Mouse (Mus musculus): ENCODE results near the gene Gm10217. TPM values are rescaled to one million over a fixed set of nuclear protein-coding genes. Genes with fewer than 3 reads are reported as not detected.

The Gm10217 gene
- not detected in 2 replicates for polyA plus RNA-seq (2016; fragmentation: Nextera tagmentation; extraction: Ambion mirVana)

GRCm38 (mm10) chr8:9863951-9864350 lies at the start of gene Gm10217:
Gene Gm10217, plus strand, starts transcription at chr8:9864251.
- no peaks in the 10 kb centered on the region for H3K9me3 ChIP-seq
- no peak for ATAC-seq (ENCODE audit: low FRiP score, low read depth)
- WGBS: 89% methylated on average over 3 of the region's 3 CpGs
- H3K4me1 ChIP-seq: no peaks in the 10 kb centered on the region
- H3K36me3 ChIP-seq: no peaks in the 10 kb centered on the region
- H3K27me3 ChIP-seq (replicated peaks): no peaks in the 10 kb centered on the region
- no peak within 1 kb of the TSS for H3K27ac ChIP-seq
- no peak within 1 kb of the TSS for H3K9ac ChIP-seq
- no peak within 1 kb of the TSS for H3K4me2 ChIP-seq (replicated peaks)
- H3K4me3 ChIP-seq: no peak within 1 kb of the TSS

- Histone ChIP-seq H3K4me3 (no peak overlapping the region), H3K9ac (no peak overlapping the region), H3K27me3 (replicated peaks) (no peaks in the 10 kb centered on the region), H3K9me3 (no peaks in the 10 kb centered on the region), H3K4me1 (no peaks in the 10 kb centered on the region), H3K36me3 (no peaks in the 10 kb centered on the region), H3K4me2 (replicated peaks) (no peak overlapping the region), H3K27ac (no peak overlapping the region)
- ATAC-seq (ENCODE audit: low FRiP score, low read depth): no peak
- whole genome bisulfite sequencing: 84% methylated on average over 8 of the region's 8 CpGs
Measured at GRCm38 (mm10) chr8:9824770-9825169, 39.3 kb upstream of the Gm10217 start.

DNA sequence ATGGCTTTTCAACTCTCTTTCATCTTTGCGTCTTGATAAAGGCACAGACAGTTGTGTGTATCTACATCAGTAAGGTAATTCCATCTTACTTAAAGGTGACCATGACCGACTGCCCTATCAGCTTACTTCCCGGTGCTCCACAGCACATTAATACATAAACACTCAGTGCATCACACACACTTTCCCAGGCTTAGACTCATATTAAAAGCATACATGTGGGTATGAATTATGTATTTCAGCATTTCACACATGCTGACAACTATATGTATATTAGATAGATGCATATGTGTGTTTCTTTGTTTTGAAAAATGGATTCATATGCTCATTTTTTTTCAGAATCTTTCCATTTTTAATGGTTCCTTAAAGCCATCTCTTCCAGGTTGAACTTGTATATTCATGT lies 23.8 kb upstream of the Gm10217 start:
- 94% methylated on average over 3 of the region's 3 CpGs for WGBS
- Histone ChIP-seq H3K4me1 (no peaks in the 10 kb centered on the region), H3K4me3 (no peak overlapping the region), H3K36me3 (no peaks in the 10 kb centered on the region), H3K27me3 (replicated peaks) (no peaks in the 10 kb centered on the region), H3K4me2 (replicated peaks) (no peak overlapping the region), H3K9ac (no peak overlapping the region), H3K27ac (no peak overlapping the region), H3K9me3 (no peaks in the 10 kb centered on the region)
- no peak for ATAC-seq (ENCODE audit: low FRiP score, low read depth)

DNA sequence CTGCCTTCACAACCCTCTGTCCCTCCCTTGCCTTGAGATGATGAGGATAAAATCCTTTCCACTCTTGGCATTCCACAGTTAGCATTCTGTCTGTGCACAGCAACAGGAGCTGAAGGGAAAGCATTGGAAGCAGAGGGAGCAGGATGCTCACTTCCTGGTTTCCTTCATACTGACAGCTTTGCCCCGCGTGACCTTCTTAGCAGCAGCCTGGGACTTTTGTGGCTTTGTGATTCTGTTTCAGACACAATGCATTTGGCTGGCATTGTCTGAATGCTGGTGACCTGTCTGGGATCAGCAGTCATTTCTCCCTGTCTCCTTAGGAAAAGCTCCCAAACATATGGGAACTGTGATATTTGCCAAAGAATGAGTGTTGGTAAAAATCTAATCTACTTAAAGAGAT lies 4.8 kb upstream of the Gm10217 start:
- Histone ChIP-seq H3K4me1 (no peaks in the 10 kb centered on the region), H3K9me3 (no peaks in the 10 kb centered on the region), H3K4me3 (no peak overlapping the region), H3K36me3 (no peaks in the 10 kb centered on the region), H3K27me3 (replicated peaks) (no peaks in the 10 kb centered on the region), H3K27ac (no peak overlapping the region), H3K4me2 (replicated peaks) (no peak overlapping the region), H3K9ac (no peak overlapping the region)
- no peak for ATAC-seq (ENCODE audit: low FRiP score, low read depth)
- 8% methylated on average over 2 of the region's 2 CpGs for WGBS

- H3K4me1 ChIP-seq: no peaks in the 10 kb centered on the region
- no peak overlapping the region for H3K9ac ChIP-seq
- no peaks in the 10 kb centered on the region for H3K27me3 ChIP-seq (replicated peaks)
- no peaks in the 10 kb centered on the region for H3K36me3 ChIP-seq
- H3K27ac ChIP-seq: no peak overlapping the region
- 72% methylated on average over 10 of the region's 10 CpGs for WGBS
- H3K9me3 ChIP-seq: no peaks in the 10 kb centered on the region
- no peak for ATAC-seq (ENCODE audit: low FRiP score, low read depth)
- H3K4me2 ChIP-seq (replicated peaks): no peak overlapping the region
- no peak overlapping the region for H3K4me3 ChIP-seq
Measured at GRCm38 (mm10) chr8:9860539-9861203, 3.4 kb upstream of the Gm10217 start.

DNA sequence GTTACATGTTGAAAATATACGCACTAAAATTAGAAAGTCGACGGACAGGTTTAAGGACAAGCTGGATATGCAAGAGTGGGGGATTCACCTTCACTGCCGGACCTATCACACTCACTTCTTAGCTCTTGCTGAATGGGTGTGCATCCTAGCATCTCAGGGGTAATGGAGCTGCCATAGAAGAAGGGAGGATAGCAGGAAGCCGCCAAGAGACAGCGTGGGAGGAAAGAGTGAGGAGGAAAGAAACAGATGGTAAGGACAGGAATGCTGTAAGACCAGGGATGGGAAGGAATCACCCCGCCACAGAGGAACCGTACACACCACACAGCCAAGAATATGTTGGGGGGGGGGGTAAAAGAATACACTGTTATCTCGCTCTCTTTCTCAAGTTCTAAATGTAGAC lies 1.1 kb downstream of the Gm10217 start:
- H3K27ac ChIP-seq: no peak overlapping the region
- WGBS: 91% methylated on average over 9 of the region's 9 CpGs
- H3K36me3 ChIP-seq: no peaks in the 10 kb centered on the region
- no peaks in the 10 kb centered on the region for H3K27me3 ChIP-seq (replicated peaks)
- ATAC-seq (ENCODE audit: low FRiP score, low read depth): no peak
- H3K4me1 ChIP-seq: no peaks in the 10 kb centered on the region
- no peaks in the 10 kb centered on the region for H3K9me3 ChIP-seq
- no peak overlapping the region for H3K4me3 ChIP-seq
- H3K4me2 ChIP-seq (replicated peaks): no peak overlapping the region
- H3K9ac ChIP-seq: no peak overlapping the region

GRCm38 (mm10) chr8:9868094-9868493 lies 4.0 kb downstream of the Gm10217 start:
- H3K27ac ChIP-seq: no peak overlapping the region
- ATAC-seq (ENCODE audit: low FRiP score, low read depth): no peak

GRCm38 (mm10) chr8:9876241-9876640 lies 12.2 kb downstream of the Gm10217 start:
- Histone ChIP-seq H3K4me2 (replicated peaks) (no peak overlapping the region), H3K4me1 (no peaks in the 10 kb centered on the region), H3K36me3 (no peaks in the 10 kb centered on the region), H3K27ac (no peak overlapping the region), H3K27me3 (replicated peaks) (no peaks in the 10 kb centered on the region), H3K4me3 (no peak overlapping the region), H3K9me3 (no peaks in the 10 kb centered on the region), H3K9ac (no peak overlapping the region)
- ATAC-seq (ENCODE audit: low FRiP score, low read depth): no peak
- 65% methylated on average over 1 of the region's 1 CpGs for WGBS

More at GRCm38 (mm10) chr8:9868094-9868493, 4.0 kb downstream of the Gm10217 start:
- Histone ChIP-seq H3K9ac (no peak overlapping the region), H3K9me3 (no peaks in the 10 kb centered on the region), H3K27me3 (replicated peaks) (no peaks in the 10 kb centered on the region), H3K4me1 (no peaks in the 10 kb centered on the region), H3K4me2 (replicated peaks) (no peak overlapping the region), H3K4me3 (no peak overlapping the region), H3K36me3 (no peaks in the 10 kb centered on the region)
- 60% methylated on average over 3 of the region's 3 CpGs for WGBS

DNA sequence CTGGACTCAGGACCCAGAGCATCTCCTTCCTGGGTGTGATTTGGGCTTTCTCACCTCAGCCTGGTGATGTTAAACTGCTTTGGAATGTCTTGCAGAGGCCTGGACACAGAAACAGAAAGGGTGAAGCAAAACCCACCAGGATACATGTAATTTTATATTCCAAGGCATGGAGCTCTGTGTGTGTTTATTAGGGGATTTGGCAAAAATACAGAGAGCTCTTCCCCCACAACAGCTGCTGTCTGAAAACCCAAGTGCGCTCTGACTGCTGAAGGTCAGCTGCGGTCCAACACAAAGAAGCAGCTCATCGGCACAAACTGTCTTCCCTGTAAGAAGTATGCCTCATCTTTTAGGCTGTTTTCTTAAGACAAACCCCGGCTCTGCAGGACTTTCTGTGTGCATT lies 15.9 kb downstream of the Gm10217 start:
- ATAC-seq (ENCODE audit: low FRiP score, low read depth): no peak
- H3K27me3 ChIP-seq (replicated peaks): no peaks in the 10 kb centered on the region
- H3K4me3 ChIP-seq: no peak overlapping the region
- H3K9me3 ChIP-seq: no peaks in the 10 kb centered on the region
- 78% methylated on average over 4 of the region's 4 CpGs for WGBS
- H3K27ac ChIP-seq: no peak overlapping the region
- H3K36me3 ChIP-seq: no peaks in the 10 kb centered on the region
- no peaks in the 10 kb centered on the region for H3K4me1 ChIP-seq
- no peak overlapping the region for H3K9ac ChIP-seq
- no peak overlapping the region for H3K4me2 ChIP-seq (replicated peaks)

DNA sequence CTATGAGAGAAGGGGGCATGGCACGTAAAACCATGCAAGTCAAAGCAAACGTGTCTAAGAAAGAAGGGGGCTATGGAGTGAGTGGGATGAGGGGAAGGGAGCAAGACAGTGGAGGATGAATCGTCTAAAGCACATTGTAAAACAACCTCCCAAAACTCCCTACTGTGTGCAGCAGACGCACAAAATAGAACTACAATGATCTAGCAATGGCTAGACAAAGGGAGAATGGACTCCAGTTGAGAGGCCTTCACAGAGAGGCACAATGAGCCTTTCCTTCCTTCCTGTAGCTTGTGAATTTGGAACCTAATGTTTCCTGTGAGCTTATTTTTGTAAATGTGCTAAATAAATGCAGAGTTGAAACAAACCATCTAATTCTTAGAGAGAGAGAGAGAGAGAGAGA lies 22.7 kb downstream of the Gm10217 start:
- 46% methylated on average over 4 of the region's 4 CpGs for WGBS
- ATAC-seq (ENCODE audit: low FRiP score, low read depth): no peak
- Histone ChIP-seq H3K27me3 (replicated peaks) (no peaks in the 10 kb centered on the region), H3K27ac (no peak overlapping the region), H3K4me3 (no peak overlapping the region), H3K36me3 (no peaks in the 10 kb centered on the region), H3K9me3 (no peaks in the 10 kb centered on the region), H3K4me1 (no peaks in the 10 kb centered on the region), H3K9ac (no peak overlapping the region), H3K4me2 (replicated peaks) (no peak overlapping the region)

DNA sequence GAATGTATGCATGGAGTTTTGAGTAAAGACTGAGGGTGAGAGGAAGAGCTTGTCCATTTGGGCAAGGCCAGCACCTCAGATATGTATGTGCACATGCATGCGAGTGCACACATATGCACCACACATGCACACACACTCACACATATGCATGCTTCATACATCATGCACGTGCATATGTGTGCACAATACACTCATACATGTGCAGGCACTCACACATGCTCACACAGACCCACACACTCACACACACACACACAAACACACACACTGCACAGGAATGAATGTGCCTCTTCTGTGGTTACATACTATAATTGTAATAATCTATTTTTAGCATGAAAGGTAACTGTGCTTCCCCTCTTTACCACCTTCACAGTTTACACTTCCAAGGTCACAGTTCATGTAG lies 35.1 kb downstream of the Gm10217 start:
- H3K27me3 ChIP-seq (replicated peaks): 0 out of 2 replicates have a peak, but pooled peaks cover 4% of the 10 kb centered on the region

DNA sequence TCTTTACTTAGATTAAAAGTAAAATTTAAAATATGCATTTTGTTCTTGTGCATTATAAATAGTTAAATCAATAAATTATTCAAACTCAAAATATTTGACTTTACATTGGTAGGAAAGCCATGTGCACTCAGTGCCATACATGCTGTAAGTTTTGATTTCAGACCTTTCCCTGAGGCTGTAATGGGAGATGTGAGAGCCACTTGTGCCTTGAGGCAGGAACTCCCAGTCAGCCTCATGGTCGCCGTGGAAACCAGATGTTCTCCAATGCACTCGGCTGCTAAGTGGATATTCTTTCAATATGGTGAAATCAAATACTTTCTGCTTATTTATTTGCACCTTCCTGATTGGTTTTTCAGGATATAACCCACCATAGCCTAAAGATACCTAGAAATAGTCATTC lies 35.6 kb downstream of the Gm10217 start:
- Histone ChIP-seq H3K4me3 (no peak overlapping the region), H3K36me3 (no peaks in the 10 kb centered on the region), H3K9me3 (no peaks in the 10 kb centered on the region), H3K9ac (no peak overlapping the region), H3K4me2 (replicated peaks) (no peak overlapping the region), H3K27ac (no peak overlapping the region), H3K4me1 (no peaks in the 10 kb centered on the region), H3K27me3 (replicated peaks) (0 out of 2 replicates have a peak, but pooled peaks cover 4% of the 10 kb centered on the region)
- ATAC-seq (ENCODE audit: low FRiP score, low read depth): no peak
- WGBS: 68% methylated on average over 3 of the region's 3 CpGs

More for the DNA sequence above, 35.1 kb downstream of the Gm10217 start:
- Histone ChIP-seq H3K4me1 (no peaks in the 10 kb centered on the region), H3K9ac (no peak overlapping the region), H3K4me3 (no peak overlapping the region), H3K4me2 (replicated peaks) (no peak overlapping the region), H3K9me3 (no peaks in the 10 kb centered on the region), H3K27ac (no peak overlapping the region), H3K36me3 (no peaks in the 10 kb centered on the region)
- ATAC-seq (ENCODE audit: low FRiP score, low read depth): no peak
- 77% methylated on average over 2 of the region's 2 CpGs for WGBS

Measured in neural tube, embryonic 12.5 days (tissue).